Mouse (Mus musculus) urinary bladder, postnatal 10 days (tissue): Measurements from ENCODE around the gene Pnpla1.
A peak's percentile ranks its signal among the peaks of the same experiment; 100 is the strongest.

Experiments
- DNase-seq: peaks from one replicate; pipeline ENCODE4 v3.0.0; 2022; ENCODE audit warnings: low spot score

Gene Pnpla1

GRCm38 (mm10) chr17:28926380-28926779 is 68.2 kb downstream of the Pnpla1 start:
- DNase-seq: no peak

- DNase-seq: no peak
These were observed 68.8 kb downstream of the Pnpla1 start for GRCm38 (mm10) chr17:28926866-28927635.

GRCm38 (mm10) chr17:28928004-28928403 is 69.8 kb downstream of the Pnpla1 start:
- no peak for DNase-seq

GRCm38 (mm10) chr17:28929369-28929768 is 71.2 kb downstream of the Pnpla1 start:
- DNase-seq: no peak

- DNase-seq: peak; percentile 69
These were observed 72.3 kb downstream of the Pnpla1 start for GRCm38 (mm10) chr17:28930392-28931074.

GRCm38 (mm10) chr17:28931436-28932211 is 73.4 kb downstream of the Pnpla1 start:
- DNase-seq: no peak

GRCm38 (mm10) chr17:28932274-28932673 is 74.1 kb downstream of the Pnpla1 start:
- DNase-seq: no peak

- DNase-seq: no peak
These were observed 76.1 kb downstream of the Pnpla1 start for GRCm38 (mm10) chr17:28934120-28934916.

GRCm38 (mm10) chr17:28936133-28936532 is 77.9 kb downstream of the Pnpla1 start:
- no peak for DNase-seq

GRCm38 (mm10) chr17:28936622-28937345 is 78.6 kb downstream of the Pnpla1 start:
- no peak for DNase-seq
